Mouse (Mus musculus) layer of hippocampus, adult 6 months (tissue): ENCODE measurements around the gene Olfr26. TPM values are rescaled to one million over a fixed set of nuclear protein-coding genes. Genes with fewer than 3 reads are reported as not detected.

Experiments
- long read RNA-seq, 2 experiments: library from polyadenylated mRNA; unstranded; transcript quantifications; one replicate each; pipeline ENCODE4 v2.0.0; 2019 to 2020
- polyA plus RNA-seq: library from polyadenylated mRNA; unstranded; fragments of <200 nt; fragmentation: Nextera tagmentation; gene quantifications from 2 replicates; pipeline ENCODE4 v1.2.3, GENCODE M21; 2021

Gene Olfr26
- polyA plus RNA-seq: not detected in 2 replicates
- long read RNA-seq, experiment 1: 0 reads
- long read RNA-seq, experiment 2: 0 reads

DNA sequence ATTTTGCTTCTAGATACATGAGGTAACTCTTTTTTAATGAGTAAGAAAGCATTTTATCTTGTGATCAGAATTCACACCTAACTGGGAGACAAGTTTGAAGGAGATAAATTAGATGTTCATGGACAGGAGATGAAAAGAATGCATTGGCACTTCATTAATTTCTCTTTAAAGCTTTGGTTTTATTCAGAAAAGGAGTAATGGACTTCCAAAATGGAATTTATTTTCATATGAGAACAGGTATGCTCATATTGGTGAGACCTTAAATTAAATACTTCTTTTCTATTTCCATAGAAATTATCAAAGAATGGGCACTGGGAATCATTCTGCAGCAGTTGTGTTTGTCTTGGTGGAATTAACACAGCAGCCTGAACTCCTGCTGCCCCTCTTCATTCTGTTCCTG, at the start of gene Olfr26:
TSS of gene Olfr26 (plus strand) at position 301 of the 400 bp plus-strand sequence.

DNA sequence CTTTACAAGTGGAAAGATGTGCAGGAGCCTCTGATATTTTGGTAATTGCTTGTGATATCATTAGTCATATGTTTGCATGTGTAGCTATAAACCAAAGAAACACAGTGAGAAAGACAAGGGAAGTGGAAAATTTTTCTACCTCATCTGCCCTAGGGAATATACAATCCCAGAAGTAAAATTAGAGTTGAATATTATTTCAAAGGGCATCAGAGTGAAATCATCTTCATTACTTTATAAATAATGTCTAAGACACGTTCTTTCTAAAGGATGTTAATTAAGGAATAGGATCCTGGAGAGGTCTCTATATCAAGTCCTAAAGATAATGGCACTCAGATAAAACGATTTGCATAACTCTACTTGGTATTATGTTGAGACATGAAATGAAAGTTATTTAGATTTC, 40.5 kb upstream of the Olfr26 start, which contains the start of gene Olfr922:
TSS of gene Olfr922 (plus strand) at position 301 of the 400 bp plus-strand sequence.

DNA sequence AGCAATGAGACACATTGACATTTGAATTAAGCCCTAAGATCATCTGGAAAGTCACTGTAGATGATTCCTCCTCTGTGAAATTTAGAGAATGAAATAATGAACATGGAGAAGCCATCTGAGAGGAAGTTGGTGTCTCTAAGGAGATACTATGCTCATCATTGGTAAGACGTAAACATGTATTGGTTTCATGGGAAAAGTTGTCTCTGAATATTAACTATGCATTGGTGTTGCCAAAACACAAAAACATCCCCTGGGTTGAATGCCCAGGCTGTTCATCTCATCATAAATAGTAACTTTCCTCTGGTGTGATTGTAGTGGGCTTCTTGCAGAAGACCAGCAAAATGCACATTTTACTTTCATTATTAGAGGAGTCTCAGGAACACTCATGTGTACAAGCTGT, 28.6 kb upstream of the Olfr26 start, which contains the start of gene Olfr923:
TSS of gene Olfr923 (plus strand) at position 301 of the 400 bp plus-strand sequence.

DNA sequence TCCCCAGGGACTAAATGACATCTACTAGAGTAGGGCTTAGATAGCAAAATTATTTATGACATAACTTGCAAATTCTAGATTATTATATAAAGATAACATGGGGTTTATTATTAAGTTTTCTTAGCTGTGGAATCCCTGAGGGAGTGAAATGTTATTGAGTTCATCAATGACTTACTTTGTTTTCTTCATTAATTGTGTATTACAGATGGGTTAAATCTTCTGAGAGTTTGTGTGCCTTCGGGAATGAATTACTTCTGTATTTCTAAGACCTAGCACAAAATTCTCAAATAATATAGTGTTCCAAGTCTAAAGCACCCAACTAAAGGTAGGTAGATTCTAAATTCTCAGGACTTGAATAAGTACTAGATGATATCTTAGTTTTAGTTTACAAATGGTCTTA, 10.7 kb upstream of the Olfr26 start, which contains the start of gene Olfr924:
TSS of gene Olfr924 (plus strand) at position 301 of the 400 bp plus-strand sequence.

DNA sequence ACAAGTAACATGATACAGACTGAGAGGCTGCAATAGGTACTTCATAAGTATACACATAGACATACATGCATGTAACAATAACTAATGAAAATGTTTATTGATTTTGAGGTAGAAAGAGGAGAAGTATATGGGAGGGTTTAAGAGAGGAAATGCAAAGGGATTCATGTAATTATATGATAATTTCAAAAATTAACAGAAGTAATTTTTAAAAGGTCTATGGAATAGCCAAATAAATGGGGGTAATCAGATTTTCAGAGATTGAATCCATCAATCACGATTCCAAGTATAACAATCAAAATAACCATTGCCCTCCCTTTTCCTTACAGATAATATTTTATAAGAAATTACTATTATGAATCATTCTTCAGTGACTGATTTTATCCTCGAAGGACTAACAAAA, 22.0 kb downstream of the Olfr26 start, which contains the start of gene Olfr926:
TSS of gene Olfr926 (plus strand) at position 301 of the 400 bp plus-strand sequence.

Other genes starting within 250 kb of the Olfr26 start
- gene Olfr914, start 250.0 kb upstream of the Olfr26 start, polyA plus RNA-seq: not detected in 2 replicates
- gene Olfr916, start 195.2 kb upstream of the Olfr26 start, polyA plus RNA-seq: not detected in 2 replicates
- not detected in 2 replicates for gene Olfr917, start 189.2 kb upstream of the Olfr26 start, polyA plus RNA-seq
- not detected in 2 replicates for gene Olfr918, start 180.5 kb upstream of the Olfr26 start, polyA plus RNA-seq
- not detected in 2 replicates for gene Olfr919, start 151.4 kb upstream of the Olfr26 start, polyA plus RNA-seq
- gene Vwa5a, start 136.8 kb upstream of the Olfr26 start, polyA plus RNA-seq: 5.5 and 6.8 TPM in 2 replicates
- not detected in 2 replicates for gene Olfr920, start 102.8 kb upstream of the Olfr26 start, polyA plus RNA-seq
- not detected in 2 replicates for gene Olfr921, start 82.0 kb upstream of the Olfr26 start, polyA plus RNA-seq
- not detected in 2 replicates for gene Olfr922, start 40.4 kb upstream of the Olfr26 start, polyA plus RNA-seq
- gene Olfr923, start 28.5 kb upstream of the Olfr26 start, polyA plus RNA-seq: not detected in 2 replicates
- not detected in 2 replicates for gene Olfr924, start 10.6 kb upstream of the Olfr26 start, polyA plus RNA-seq
- gene Olfr926, start 22.1 kb downstream of the Olfr26 start, polyA plus RNA-seq: not detected in 2 replicates
- gene Olfr930, start 74.7 kb downstream of the Olfr26 start, polyA plus RNA-seq: not detected in 2 replicates
- not detected in 2 replicates for gene Olfr933, start 117.3 kb downstream of the Olfr26 start, polyA plus RNA-seq
- not detected in 2 replicates for gene Olfr934, start 133.3 kb downstream of the Olfr26 start, polyA plus RNA-seq
- gene Olfr935, start 144.6 kb downstream of the Olfr26 start, polyA plus RNA-seq: not detected in 2 replicates
- gene Olfr146, start 168.3 kb downstream of the Olfr26 start, polyA plus RNA-seq: not detected in 2 replicates
- gene Olfr937, start 209.9 kb downstream of the Olfr26 start, polyA plus RNA-seq: not detected in 2 replicates
- gene Olfr938, start 223.8 kb downstream of the Olfr26 start, polyA plus RNA-seq: not detected in 2 replicates